Mouse (Mus musculus) midbrain, embryonic 14.5 days (tissue): ENCODE measurements at regions not wholly inside any gene's neighbourhood (a gene's known extent, or its start where the extent isn't known, plus 50 kb on each side); places are given as distances from the start of the nearest gene placed in this dataset.

Experiments used
- ATAC-seq: fragments of 200-750 bp; cut with Nextera tagmentation; 2 replicates; pipeline ENCODE4 v1.8.0; 2017; ENCODE audit warnings: moderate number of reproducible peaks, moderate library complexity; ENCODE audit not compliant: low FRiP score, low TSS enrichment
- DNase-seq: peaks from one replicate; pipeline ENCODE4 v3.0.0-alpha.2; 2015
- H3K27ac ChIP-seq: fragments of 300-500 bp; sonication (generic); replicated peaks from 2 replicates; pipeline ENCODE4 v1.5.1; 2014; ENCODE audit warnings: mild to moderate bottlenecking, low read depth, low read length, moderate library complexity
- H3K27me3 ChIP-seq: fragments of 300-500 bp; sonication (generic); 2 replicates; pipeline ENCODE4 v1.6.1; 2014; ENCODE audit warnings: low read length, control low read depth, mixed read lengths; ENCODE audit not compliant: control insufficient read depth, insufficient read depth
- H3K36me3 ChIP-seq: fragments of 300-500 bp; sonication (generic); 2 replicates; pipeline ENCODE4 v1.6.1; 2014; ENCODE audit warnings: low read length, control low read depth; ENCODE audit not compliant: control insufficient read depth, insufficient read depth
- H3K4me1 ChIP-seq: fragments of 300-500 bp; sonication (generic); 2 replicates; pipeline ENCODE4 v1.6.1; 2014; ENCODE audit warnings: mild to moderate bottlenecking, antibody characterized with exemption, low read length, control low read depth; ENCODE audit not compliant: control insufficient read depth, insufficient read depth
- H3K4me2 ChIP-seq: fragments of 300-500 bp; sonication (generic); 2 replicates; pipeline ENCODE4 v1.6.1; 2014; ENCODE audit warnings: mild to moderate bottlenecking, low read length, moderate library complexity
- H3K4me3 ChIP-seq: fragments of 300-500 bp; sonication (generic); replicated peaks from 2 replicates; pipeline ENCODE4 v1.5.1; 2014; ENCODE audit warnings: low read depth, low read length
- H3K9ac ChIP-seq: fragments of 300-500 bp; sonication (generic); replicated peaks from 2 replicates; pipeline ENCODE4 v1.6.1; 2014; ENCODE audit warnings: mild to moderate bottlenecking, low read length, moderate library complexity
- H3K9me3 ChIP-seq: fragments of 300-500 bp; sonication (generic); 2 replicates; pipeline ENCODE4 v1.6.1; 2016; ENCODE audit warnings: low read length, control low read depth, mixed read lengths; ENCODE audit not compliant: control insufficient read depth
- WGBS: fragments of 180-500 bp; shearing (Covaris S2); extraction: QIAGEN DNeasy Blood & Tissue Kit; methylation state at CpG from one replicate; pipeline ENCODE4 v1.1.7; 2014; 5-methylcytosine and 5-hydroxymethylcytosine counted together

- no peaks in the 10 kb centered on the region for H3K4me1 ChIP-seq
- 11% methylated on average over 4 of the region's 4 CpGs for WGBS
- H3K27ac ChIP-seq = no peak overlapping the region
- no peaks in the 10 kb centered on the region for H3K27me3 ChIP-seq
- no peak for DNase-seq
- no peak for ATAC-seq
- no peak overlapping the region for H3K4me2 ChIP-seq
- H3K9me3 ChIP-seq = no peaks in the 10 kb centered on the region
- no peaks in the 10 kb centered on the region for H3K36me3 ChIP-seq
- H3K4me3 ChIP-seq = no peak overlapping the region
- H3K9ac ChIP-seq = no peak overlapping the region
These were observed 110.4 kb upstream of the Neil3 start for GRCm38 (mm10) chr8:53749263-53749662.

GRCm38 (mm10) chr8:53769211-53769610 is 130.3 kb upstream of the Neil3 start:
- Histone ChIP-seq H3K27me3 (no peaks in the 10 kb centered on the region), H3K4me2 (no peak overlapping the region), H3K27ac (no peak overlapping the region), H3K9me3 (no peaks in the 10 kb centered on the region), H3K36me3 (no peaks in the 10 kb centered on the region), H3K4me1 (no peaks in the 10 kb centered on the region), H3K9ac (no peak overlapping the region), H3K4me3 (no peak overlapping the region)
- ATAC-seq (no peak), DNase-seq (no peak)

DNA sequence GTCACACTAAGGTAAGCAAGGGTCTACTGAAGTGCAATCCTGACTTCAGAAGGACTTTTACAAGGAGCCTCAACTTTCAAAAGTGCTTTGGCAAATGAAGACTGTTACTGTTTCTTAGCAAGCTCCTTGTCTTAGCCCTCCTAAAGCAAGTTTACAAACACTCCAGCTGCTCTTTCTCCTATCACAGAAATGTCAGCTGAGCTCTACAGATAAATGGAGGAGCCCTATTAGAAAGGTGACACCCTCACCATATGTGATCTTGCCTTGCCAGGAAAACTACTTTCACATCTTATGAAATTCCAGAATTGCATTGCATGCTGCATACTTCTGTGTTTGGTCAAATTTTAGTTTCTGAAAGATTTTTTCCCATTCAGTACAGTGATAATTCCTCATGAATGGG is 136.6 kb upstream of the Neil3 start:
- Histone ChIP-seq H3K27ac (no peak overlapping the region), H3K36me3 (no peaks in the 10 kb centered on the region), H3K9me3 (no peaks in the 10 kb centered on the region), H3K4me1 (no peaks in the 10 kb centered on the region), H3K4me3 (no peak overlapping the region), H3K9ac (no peak overlapping the region), H3K4me2 (no peak overlapping the region), H3K27me3 (no peaks in the 10 kb centered on the region)
- DNase-seq (no peak), ATAC-seq (no peak)

DNA sequence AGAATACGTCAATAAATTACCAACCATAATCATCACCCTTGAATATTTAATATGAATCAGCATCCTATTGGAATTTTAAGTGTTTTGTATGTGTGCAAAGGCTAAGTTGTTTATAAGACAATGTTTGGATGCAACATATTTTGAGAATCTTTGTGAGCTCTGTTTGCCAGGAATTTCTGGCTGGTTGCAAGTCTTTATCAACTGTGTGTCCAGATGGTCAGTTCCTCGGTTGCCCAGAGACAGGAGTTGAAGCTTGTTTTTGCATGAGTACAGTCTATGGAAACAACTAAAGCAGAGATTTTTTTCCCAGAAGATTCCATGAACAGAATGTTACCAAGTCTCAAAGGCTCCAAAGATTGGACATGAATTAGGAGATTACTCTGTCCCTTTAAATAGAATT is 142.0 kb upstream of the Neil3 start:
- Histone ChIP-seq H3K9me3 (no peaks in the 10 kb centered on the region), H3K4me2 (no peak overlapping the region), H3K4me1 (no peaks in the 10 kb centered on the region), H3K27ac (no peak overlapping the region), H3K9ac (no peak overlapping the region), H3K36me3 (no peaks in the 10 kb centered on the region), H3K27me3 (no peaks in the 10 kb centered on the region), H3K4me3 (no peak overlapping the region)
- DNase-seq (no peak), ATAC-seq (no peak)
- WGBS = 90% methylated on average over 2 of the region's 2 CpGs

DNA sequence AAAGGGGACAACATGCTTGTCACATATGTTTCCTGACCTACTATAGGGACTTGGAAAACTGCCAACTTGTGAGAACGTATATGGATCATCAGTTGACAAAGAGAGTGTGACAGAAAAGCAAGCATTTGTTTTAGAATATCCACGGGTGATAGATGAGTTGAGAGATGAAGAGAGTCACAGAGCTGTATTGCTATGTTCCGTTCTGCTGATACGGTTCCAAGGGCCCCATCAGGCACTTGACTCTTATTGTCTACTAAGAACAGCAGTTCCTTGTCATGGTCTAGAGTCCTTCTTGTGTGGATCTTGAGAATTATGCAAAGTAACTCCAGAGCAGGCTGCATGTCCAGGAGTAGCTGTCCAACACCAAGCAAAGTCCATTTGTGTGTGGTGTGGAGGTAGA is 143.0 kb upstream of the Neil3 start:
- Histone ChIP-seq H3K27me3 (no peaks in the 10 kb centered on the region), H3K36me3 (no peaks in the 10 kb centered on the region), H3K4me1 (no peaks in the 10 kb centered on the region), H3K4me3 (no peak overlapping the region), H3K9me3 (no peaks in the 10 kb centered on the region), H3K9ac (no peak overlapping the region), H3K4me2 (no peak overlapping the region), H3K27ac (no peak overlapping the region)
- no peak for DNase-seq
- WGBS = 85% methylated on average over 4 of the region's 4 CpGs
- ATAC-seq = no peak

DNA sequence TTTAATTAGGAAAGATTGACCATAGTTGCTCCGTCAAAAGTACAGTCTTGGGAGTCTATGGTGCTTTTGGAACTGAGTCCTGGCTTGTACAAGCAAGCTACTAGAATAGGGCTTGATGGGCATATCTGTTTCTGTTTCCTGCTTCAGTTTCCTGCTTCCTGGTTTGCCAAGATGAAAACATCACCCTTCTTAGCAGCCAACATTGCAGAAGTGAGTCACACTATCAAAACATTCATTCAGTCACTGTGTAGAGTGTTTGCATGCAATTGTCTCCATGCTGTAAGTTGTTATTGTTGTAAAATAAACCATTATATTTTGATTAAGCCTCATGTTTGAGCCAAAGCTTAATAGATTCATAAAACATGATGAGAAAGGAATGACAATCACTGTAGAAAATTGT is 149.3 kb upstream of the Neil3 start:
- DNase-seq (no peak), ATAC-seq (no peak)
- Histone ChIP-seq H3K4me1 (no peaks in the 10 kb centered on the region), H3K27ac (no peak overlapping the region), H3K36me3 (no peaks in the 10 kb centered on the region), H3K9ac (no peak overlapping the region), H3K4me2 (no peak overlapping the region), H3K27me3 (no peaks in the 10 kb centered on the region), H3K9me3 (no peaks in the 10 kb centered on the region), H3K4me3 (no peak overlapping the region)
- WGBS = 91% methylated on average over 1 of the region's 1 CpGs

DNA sequence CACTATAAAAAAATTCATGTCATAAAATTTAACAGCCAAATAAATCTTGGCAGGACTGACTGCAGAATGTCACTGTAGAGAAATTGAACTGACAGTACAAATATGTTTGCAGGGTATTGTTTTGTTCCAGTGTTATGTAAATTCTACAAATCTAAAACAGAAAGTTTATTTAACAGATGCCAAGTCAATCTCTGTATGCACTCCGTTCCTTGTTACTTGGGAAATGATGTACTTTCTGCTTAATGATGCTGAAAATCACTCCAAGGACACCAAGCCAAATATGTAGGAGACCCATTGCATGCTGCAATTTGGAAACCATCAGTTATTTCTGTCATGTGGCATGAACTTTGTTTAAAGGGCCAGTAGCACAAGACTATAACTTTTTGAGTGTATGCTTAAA is 182.3 kb upstream of the Neil3 start:
- WGBS = 65% methylated on average over 1 of the region's 1 CpGs
- Histone ChIP-seq H3K4me2 (no peak overlapping the region), H3K9ac (no peak overlapping the region), H3K36me3 (no peaks in the 10 kb centered on the region), H3K4me3 (no peak overlapping the region), H3K4me1 (no peaks in the 10 kb centered on the region), H3K27ac (no peak overlapping the region), H3K9me3 (no peaks in the 10 kb centered on the region), H3K27me3 (no peaks in the 10 kb centered on the region)
- ATAC-seq (no peak), DNase-seq (no peak)

GRCm38 (mm10) chr8:53827395-53827794 is 188.5 kb upstream of the Neil3 start:
- DNase-seq (no peak), ATAC-seq (no peak)
- Histone ChIP-seq H3K36me3 (no peaks in the 10 kb centered on the region), H3K9ac (no peak overlapping the region), H3K9me3 (no peaks in the 10 kb centered on the region), H3K27me3 (no peaks in the 10 kb centered on the region), H3K4me3 (no peak overlapping the region), H3K27ac (no peak overlapping the region), H3K4me1 (no peaks in the 10 kb centered on the region), H3K4me2 (no peak overlapping the region)
- WGBS = 86% methylated on average over 1 of the region's 1 CpGs

DNA sequence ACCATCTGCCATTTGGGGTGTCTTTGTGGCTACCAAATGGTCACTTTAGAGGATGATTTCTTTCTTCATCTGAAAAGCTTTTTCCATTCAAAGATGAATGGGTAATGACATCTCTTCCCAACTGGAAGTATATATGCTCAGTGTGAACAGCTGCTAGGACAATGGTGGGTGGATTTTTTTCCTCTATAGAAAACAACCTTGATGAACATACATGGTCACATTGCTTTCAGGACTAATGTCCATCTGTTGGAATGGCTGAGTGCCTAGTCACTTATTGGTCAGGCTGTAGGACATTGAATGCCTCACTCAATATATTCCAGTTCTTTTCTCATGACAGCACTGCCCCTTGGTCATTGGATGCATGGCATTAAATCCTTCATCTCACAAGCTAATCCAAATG is 209.0 kb upstream of the Neil3 start:
- ATAC-seq (no peak), DNase-seq (no peak)
- no peaks in the 10 kb centered on the region for H3K27me3 ChIP-seq
- H3K4me3 ChIP-seq = no peak overlapping the region
- no peaks in the 10 kb centered on the region for H3K36me3 ChIP-seq
- no peaks in the 10 kb centered on the region for H3K4me1 ChIP-seq
- no peak overlapping the region for H3K27ac ChIP-seq
- H3K9me3 ChIP-seq = no peaks in the 10 kb centered on the region
- no peak overlapping the region for H3K9ac ChIP-seq
- no peak overlapping the region for H3K4me2 ChIP-seq
